Mouse (Mus musculus): ENCODE measurements around the gene Arhgef19. TPM values are rescaled to one million over a fixed set of nuclear protein-coding genes. Genes with fewer than 3 reads are reported as not detected.

Arhgef19 gene
- total and polyA plus RNA-seq, 2 experiments from 2014 or later, result 1.5 to 2.5 TPM

DNA sequence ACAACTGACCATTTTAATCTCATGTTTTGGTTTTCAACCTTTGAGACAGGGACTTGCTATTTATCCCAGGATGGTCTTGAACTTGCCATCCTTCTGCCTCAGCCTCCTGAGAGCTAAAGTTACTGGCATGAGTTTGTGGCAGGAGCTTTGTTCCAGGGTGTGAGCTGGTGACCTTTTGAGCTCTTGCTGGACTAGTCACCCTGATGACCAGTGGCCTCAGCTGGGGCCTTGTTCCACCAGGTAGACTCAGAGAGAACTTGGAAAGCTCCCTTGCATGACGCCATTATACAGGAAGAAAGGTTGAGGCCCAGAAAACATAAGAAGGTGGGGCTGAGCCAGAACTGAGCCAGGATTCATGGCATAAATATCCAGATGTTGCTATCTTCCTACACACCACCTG is 41.2 kb downstream of the Arhgef19 start:
- Histone ChIP-seq H3K9me3 (replicated peaks; ENCODE audit: control insufficient read depth, low read length) (no peaks in the 10 kb centered on the region), H3K4me1 (ENCODE audit: control insufficient read depth, insufficient read depth) (peaks cover 7% of the 10 kb centered on the region), H3K27me3 (ENCODE audit: control insufficient read depth, insufficient read depth, low read length) (no peaks in the 10 kb centered on the region), H3K27ac (ENCODE audit: low read depth) (no peak overlapping the region), H3K4me3 (ENCODE audit: low read depth, low read length) (no peak overlapping the region), H3K9ac (replicated peaks; ENCODE audit: low read depth, low read length) (no peak overlapping the region), H3K4me2 (ENCODE audit: low read depth, low read length) (no peak overlapping the region), H3K36me3 (replicated peaks; ENCODE audit: control insufficient read depth, insufficient read depth, low read length) (no peaks in the 10 kb centered on the region)
- WGBS, result 94% methylated on average over 1 of the region's 1 CpGs
- ATAC-seq (ENCODE audit: insufficient read depth, low read depth) (no peak), DNase-seq (ENCODE audit: low spot score) (no peak)
- TF ChIP-seq CTCF (IDR thresholded peaks at IDR 0.05; ENCODE audit: low read depth) (no peak), EP300 (IDR thresholded peaks at IDR 0.05; ENCODE audit: low read depth) (no peak)

DNA sequence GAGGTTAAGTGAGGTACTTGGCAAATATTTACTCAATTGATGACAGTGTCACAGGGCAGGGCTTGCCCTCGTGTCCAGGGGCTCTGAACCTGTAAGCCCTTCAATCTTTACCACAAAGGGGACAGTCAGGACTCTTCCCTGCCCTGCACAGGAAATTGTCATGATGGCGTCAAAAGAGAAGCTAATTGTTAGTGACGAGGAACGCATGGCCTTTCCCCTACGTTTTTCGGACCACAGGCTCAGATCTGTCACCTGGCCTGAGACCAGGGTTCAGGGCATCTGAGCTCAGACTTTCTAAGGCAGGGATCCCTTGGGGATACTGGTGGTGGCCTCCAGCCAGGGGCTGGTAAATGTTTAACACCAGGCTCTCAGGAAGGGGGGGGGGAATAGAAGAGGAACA is 41.9 kb downstream of the Arhgef19 start:
- TF ChIP-seq CTCF (IDR thresholded peaks at IDR 0.05; ENCODE audit: low read depth) (no peak), EP300 (IDR thresholded peaks at IDR 0.05; ENCODE audit: low read depth) (no peak)
- ATAC-seq (ENCODE audit: insufficient read depth, low read depth), result no peak
- no peak overlapping the region for H3K4me3 ChIP-seq (ENCODE audit: low read depth, low read length)
- no peaks in the 10 kb centered on the region for H3K36me3 ChIP-seq (replicated peaks; ENCODE audit: control insufficient read depth, insufficient read depth, low read length)
- no peak for DNase-seq (ENCODE audit: low spot score)
- no peak overlapping the region for H3K4me2 ChIP-seq (ENCODE audit: low read depth, low read length)
- peaks cover 7% of the 10 kb centered on the region for H3K4me1 ChIP-seq (ENCODE audit: control insufficient read depth, insufficient read depth)
- H3K9me3 ChIP-seq (replicated peaks; ENCODE audit: control insufficient read depth, low read length), result no peaks in the 10 kb centered on the region
- H3K27me3 ChIP-seq (ENCODE audit: control insufficient read depth, insufficient read depth, low read length), result no peaks in the 10 kb centered on the region
- H3K9ac ChIP-seq (replicated peaks; ENCODE audit: low read depth, low read length), result no peak overlapping the region
- 55% methylated on average over 6 of the region's 6 CpGs for WGBS
- H3K27ac ChIP-seq (ENCODE audit: low read depth), result no peak overlapping the region

DNA sequence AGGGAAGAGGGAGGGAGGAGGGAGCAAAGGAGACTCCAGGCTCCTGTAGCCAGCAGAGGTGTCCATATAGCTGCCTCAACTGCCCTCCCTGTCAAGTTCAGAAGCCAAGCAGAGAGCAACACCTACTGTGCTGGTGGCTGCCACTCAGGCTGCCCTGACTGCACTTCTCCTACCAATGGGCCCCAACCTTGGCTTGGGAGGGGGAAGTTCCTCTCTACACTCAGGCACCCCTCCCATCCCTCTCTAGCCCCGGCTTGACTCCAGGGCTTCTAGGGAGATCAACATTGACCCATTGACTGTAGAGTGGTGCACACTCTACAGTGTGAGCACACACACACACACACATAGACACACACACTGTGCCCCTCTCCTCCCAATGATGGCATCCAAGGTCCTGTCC is 42.3 kb downstream of the Arhgef19 start:
- DNase-seq (ENCODE audit: low spot score) (no peak), ATAC-seq (ENCODE audit: insufficient read depth, low read depth) (no peak)
- Histone ChIP-seq H3K4me1 (ENCODE audit: control insufficient read depth, insufficient read depth) (peaks cover 7% of the 10 kb centered on the region), H3K9me3 (replicated peaks; ENCODE audit: control insufficient read depth, low read length) (no peaks in the 10 kb centered on the region), H3K9ac (replicated peaks; ENCODE audit: low read depth, low read length) (no peak overlapping the region), H3K27ac (ENCODE audit: low read depth) (no peak overlapping the region), H3K4me3 (ENCODE audit: low read depth, low read length) (no peak overlapping the region), H3K27me3 (ENCODE audit: control insufficient read depth, insufficient read depth, low read length) (0 out of 2 replicates have a peak, but pooled peaks cover 2% of the 10 kb centered on the region), H3K4me2 (ENCODE audit: low read depth, low read length) (no peak overlapping the region), H3K36me3 (replicated peaks; ENCODE audit: control insufficient read depth, insufficient read depth, low read length) (no peaks in the 10 kb centered on the region)
- TF ChIP-seq EP300 (IDR thresholded peaks at IDR 0.05; ENCODE audit: low read depth) (no peak), CTCF (IDR thresholded peaks at IDR 0.05; ENCODE audit: low read depth) (no peak)
- WGBS, result 35% methylated on average over 1 of the region's 1 CpGs

DNA sequence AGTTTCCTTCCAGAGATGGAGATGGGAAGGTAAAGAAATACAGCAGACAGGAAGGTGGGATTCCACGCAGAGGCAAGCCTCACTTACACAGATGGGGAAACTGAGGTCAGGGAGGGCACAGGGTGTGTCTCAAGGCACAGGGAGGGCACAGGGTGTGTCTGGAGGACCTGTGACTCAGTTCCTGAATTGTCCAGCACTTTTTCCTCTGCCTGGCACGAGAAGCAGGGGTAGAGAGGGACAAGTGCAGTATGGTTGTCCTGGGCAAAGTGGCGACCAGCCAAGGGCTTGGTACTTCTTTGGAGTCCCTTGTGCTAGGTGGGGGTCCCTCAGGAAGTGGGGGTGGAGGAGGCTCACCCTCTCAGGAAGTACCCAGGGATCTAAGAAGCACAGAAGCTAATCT is 42.8 kb downstream of the Arhgef19 start:
- H3K27ac ChIP-seq (ENCODE audit: low read depth), result no peak overlapping the region
- H3K9me3 ChIP-seq (replicated peaks; ENCODE audit: control insufficient read depth, low read length), result no peaks in the 10 kb centered on the region
- peaks cover 9% of the 10 kb centered on the region for H3K4me1 ChIP-seq (ENCODE audit: control insufficient read depth, insufficient read depth)
- H3K9ac ChIP-seq (replicated peaks; ENCODE audit: low read depth, low read length), result no peak overlapping the region
- H3K4me3 ChIP-seq (ENCODE audit: low read depth, low read length), result no peak overlapping the region
- no peaks in the 10 kb centered on the region for H3K36me3 ChIP-seq (replicated peaks; ENCODE audit: control insufficient read depth, insufficient read depth, low read length)
- ATAC-seq (ENCODE audit: insufficient read depth, low read depth), result no peak
- TF ChIP-seq EP300 (IDR thresholded peaks at IDR 0.05; ENCODE audit: low read depth) (no peak), CTCF (IDR thresholded peaks at IDR 0.05; ENCODE audit: low read depth) (no peak)
- no peak for DNase-seq (ENCODE audit: low spot score)
- H3K27me3 ChIP-seq (ENCODE audit: control insufficient read depth, insufficient read depth, low read length), result 0 out of 2 replicates have a peak, but pooled peaks cover 4% of the 10 kb centered on the region
- 70% methylated on average over 3 of the region's 3 CpGs for WGBS
- H3K4me2 ChIP-seq (ENCODE audit: low read depth, low read length), result no peak overlapping the region

DNA sequence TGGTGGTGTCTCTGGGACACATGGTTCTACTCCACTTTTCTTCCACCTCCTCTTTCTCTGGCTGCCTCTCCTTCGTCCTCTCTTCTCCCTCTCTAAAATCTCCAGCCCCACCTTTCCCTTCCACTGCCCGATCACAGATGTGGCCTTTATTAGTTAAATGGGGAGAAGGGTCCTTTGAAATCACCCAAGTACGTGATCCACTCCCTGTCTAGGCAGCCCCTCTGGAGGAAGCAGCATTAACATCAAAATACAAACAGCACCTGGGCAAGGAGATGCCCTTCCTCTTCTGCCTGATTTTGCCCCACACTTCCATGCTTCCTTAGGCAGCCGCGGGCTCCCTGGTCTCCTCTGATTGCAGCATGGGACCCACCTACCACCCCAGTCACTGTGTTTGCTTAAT is 43.3 kb downstream of the Arhgef19 start:
- ATAC-seq (ENCODE audit: insufficient read depth, low read depth), result no peak
- Histone ChIP-seq H3K9ac (replicated peaks; ENCODE audit: low read depth, low read length) (no peak overlapping the region), H3K36me3 (replicated peaks; ENCODE audit: control insufficient read depth, insufficient read depth, low read length) (no peaks in the 10 kb centered on the region), H3K4me3 (ENCODE audit: low read depth, low read length) (no peak overlapping the region), H3K4me2 (ENCODE audit: low read depth, low read length) (no peak overlapping the region), H3K9me3 (replicated peaks; ENCODE audit: control insufficient read depth, low read length) (no peaks in the 10 kb centered on the region), H3K27ac (ENCODE audit: low read depth) (no peak overlapping the region), H3K4me1 (ENCODE audit: control insufficient read depth, insufficient read depth) (peaks cover 14% of the 10 kb centered on the region), H3K27me3 (ENCODE audit: control insufficient read depth, insufficient read depth, low read length) (peaks cover 7% of the 10 kb centered on the region; the same call in 1 of the 2 replicates)
- TF ChIP-seq CTCF (IDR thresholded peaks at IDR 0.05; ENCODE audit: low read depth), result no peak
- no peak for TF ChIP-seq EP300 (IDR thresholded peaks at IDR 0.05; ENCODE audit: low read depth)
- WGBS, result 77% methylated on average over 5 of the region's 5 CpGs
- no peak for DNase-seq (ENCODE audit: low spot score)

DNA sequence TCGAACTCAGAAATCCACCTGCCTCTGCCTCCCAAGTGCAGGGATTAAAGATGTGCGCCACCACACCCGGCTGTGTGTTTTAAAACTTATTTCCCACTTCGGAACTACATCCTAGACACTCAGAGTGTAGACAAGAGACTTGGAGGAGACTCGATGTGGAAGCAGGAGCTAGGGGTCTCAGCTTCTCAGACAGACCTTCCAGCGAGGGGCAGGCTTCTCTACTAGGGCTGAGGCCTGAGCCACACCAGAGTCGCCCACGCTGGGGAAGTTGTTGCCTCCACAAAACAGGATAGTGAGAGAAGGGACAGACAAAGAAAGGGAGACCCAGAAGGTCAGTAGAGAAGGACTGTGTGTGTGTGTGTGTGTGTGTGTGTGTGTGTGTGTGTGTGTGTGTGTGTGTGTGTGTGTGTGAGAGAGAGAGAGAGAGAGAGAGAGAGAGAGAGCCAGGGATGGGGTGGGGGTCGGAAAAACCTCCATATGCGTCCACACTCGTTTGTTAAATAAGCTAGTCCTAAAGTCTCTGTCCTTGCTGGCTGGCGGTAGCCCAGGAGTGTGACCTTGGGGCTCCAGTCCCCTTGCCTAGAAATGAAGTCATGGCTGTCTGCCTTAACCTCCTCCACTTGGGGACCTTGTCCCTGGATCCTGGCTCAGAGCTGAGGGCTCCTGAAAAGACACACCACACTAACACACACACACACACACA is 44.0 kb downstream of the Arhgef19 start:
- WGBS, result 64% methylated on average over 12 of the region's 12 CpGs
- H3K36me3 ChIP-seq (replicated peaks; ENCODE audit: control insufficient read depth, insufficient read depth, low read length), result no peaks in the 10 kb centered on the region
- H3K4me1 ChIP-seq (ENCODE audit: control insufficient read depth, insufficient read depth), result peaks cover 16% of the 10 kb centered on the region
- no peak overlapping the region for H3K9ac ChIP-seq (replicated peaks; ENCODE audit: low read depth, low read length)
- 0 out of 2 replicates have a peak, but pooled peaks have one; percentile 24 for ATAC-seq (ENCODE audit: insufficient read depth, low read depth)
- no peak overlapping the region for H3K27ac ChIP-seq (ENCODE audit: low read depth)
- no peak overlapping the region for H3K4me2 ChIP-seq (ENCODE audit: low read depth, low read length)
- no peak for DNase-seq (ENCODE audit: low spot score)
- no peaks in the 10 kb centered on the region for H3K9me3 ChIP-seq (replicated peaks; ENCODE audit: control insufficient read depth, low read length)
- H3K4me3 ChIP-seq (ENCODE audit: low read depth, low read length), result no peak overlapping the region
- no peak for TF ChIP-seq CTCF (IDR thresholded peaks at IDR 0.05; ENCODE audit: low read depth)
- no peak for TF ChIP-seq EP300 (IDR thresholded peaks at IDR 0.05; ENCODE audit: low read depth)
- H3K27me3 ChIP-seq (ENCODE audit: control insufficient read depth, insufficient read depth, low read length), result peaks cover 13% of the 10 kb centered on the region; the same call in 1 of the 2 replicates
